Mouse (Mus musculus) heart, adult 18-20 months (tissue): ENCODE data around the gene Zc3h4. TPM values are rescaled to one million over a fixed set of nuclear protein-coding genes. Genes with fewer than 3 reads are reported as not detected.

ENCODE experiments used
- DNase-seq, 2 experiments: peaks; one replicate each; pipeline ENCODE4 v3.0.0; 2021 to 2022; ENCODE audit warnings: mixed read lengths in 1 of 2
- total RNA-seq, 2 experiments: library from RNA; stranded (reverse); gene quantifications; 2 replicates each; pipeline ENCODE4 v1.2.3; 2021

The Zc3h4 gene
- total RNA-seq, 2 experiments from 2014 or later, result 25.4 to 34.5 TPM

GRCm38 (mm10) chr7:16399820-16400688 is 656 bp upstream of the Zc3h4 start:
- peak; percentile 99 for DNase-seq

- peak; percentile 63 to 74 for DNase-seq
Measured at GRCm38 (mm10) chr7:16401991-16402431, 1.3 kb downstream of the Zc3h4 start.

GRCm38 (mm10) chr7:16402449-16402848 is 1.7 kb downstream of the Zc3h4 start:
- no peak for DNase-seq

GRCm38 (mm10) chr7:16402968-16403948 is 2.5 kb downstream of the Zc3h4 start:
- peak; percentile 46 to 72 for DNase-seq

GRCm38 (mm10) chr7:16404315-16405072 is 3.8 kb downstream of the Zc3h4 start:
- DNase-seq, result peak in 1 of 2 experiments; percentile 64

- peak; percentile 85 to 90 for DNase-seq
Measured at GRCm38 (mm10) chr7:16405073-16405455, 4.4 kb downstream of the Zc3h4 start.

GRCm38 (mm10) chr7:16405516-16406351 is 5.0 kb downstream of the Zc3h4 start:
- peak; percentile 87 to 91 for DNase-seq

GRCm38 (mm10) chr7:16406978-16407377 is 6.3 kb downstream of the Zc3h4 start:
- no peak for DNase-seq

GRCm38 (mm10) chr7:16411100-16411499 is 10.4 kb downstream of the Zc3h4 start:
- no peak for DNase-seq

- no peak for DNase-seq
Measured at GRCm38 (mm10) chr7:16412220-16412896, 11.6 kb downstream of the Zc3h4 start.

- DNase-seq, result no peak
Measured at GRCm38 (mm10) chr7:16412930-16413329, 12.2 kb downstream of the Zc3h4 start.

- no peak for DNase-seq
Measured at GRCm38 (mm10) chr7:16415426-16415825, 14.7 kb downstream of the Zc3h4 start.

- DNase-seq, result peak; percentile 75 to 84
Measured at GRCm38 (mm10) chr7:16417141-16417771, 16.5 kb downstream of the Zc3h4 start.

- DNase-seq, result no peak
Measured at GRCm38 (mm10) chr7:16418713-16419112, 18.0 kb downstream of the Zc3h4 start.

GRCm38 (mm10) chr7:16420493-16421118 is 19.9 kb downstream of the Zc3h4 start:
- DNase-seq, result no peak

GRCm38 (mm10) chr7:16422222-16422856 is 21.6 kb downstream of the Zc3h4 start:
- no peak for DNase-seq

- no peak for DNase-seq
Measured at GRCm38 (mm10) chr7:16423731-16424130, 23.0 kb downstream of the Zc3h4 start.

- no peak for DNase-seq
Measured at GRCm38 (mm10) chr7:16425721-16426120, 25.0 kb downstream of the Zc3h4 start.
